Comparison of ENCODE assay signal across 8 mouse cellular contexts in genomic region chr3:103020249-103020942, GRCm38 (mm10). TPM values are rescaled to one million over a fixed set of nuclear protein-coding genes. Genes with fewer than 3 reads are reported as not detected.
A peak's percentile ranks its signal among the peaks of the same experiment; 100 is the strongest.
DNase-seq lines count a peak whose midpoint lies in the region; ATAC-seq lines count a peak whose summit lies in the region.

Csde1 (plus strand) TSS chr3:103020426.

- under 1% methylated on average over 55 of the region's 55 CpGs for WGBS in hindbrain, embryonic 12.5 days

- peak; percentile 96 for ATAC-seq in hindbrain, embryonic 12.5 days (ENCODE audit: low FRiP score)

- peaks cover 17% of the 10 kb centered on the region for H3K4me1 ChIP-seq in hindbrain, embryonic 12.5 days

- peak within 1 kb of the TSS; percentile 68 for H3K4me2 ChIP-seq in hindbrain, embryonic 12.5 days (replicated peaks)

- peak within 1 kb of the TSS; percentile 73 for H3K4me3 ChIP-seq in hindbrain, embryonic 12.5 days

- H3K27me3 ChIP-seq in hindbrain, embryonic 12.5 days = no peaks in the 10 kb centered on the region

- peak; percentile 99 for DNase-seq in NIH3T3 (ENCODE audit: low read depth)
- DNase-seq in cerebellum, postnatal 10 days = peak; percentile 99
- DNase-seq in frontal cortex, postnatal 10 days (ENCODE audit: low spot score in 2 of 2) = peak; percentile 95 to 97
- DNase-seq in layer of hippocampus, postnatal 14 days (ENCODE audit: low spot score in 2 of 2) = peak; percentile 95 to 98
- peak; percentile 97 for DNase-seq in lung, postnatal 14 days
- DNase-seq in retina, adult 2 months (ENCODE audit: low read depth, low spot score) = peak; percentile 92
- DNase-seq in thymus, postnatal 36 days = peak; percentile 96 to 97

- H3K9ac ChIP-seq in hindbrain, embryonic 12.5 days = peak within 1 kb of the TSS; percentile 92

- no peaks in the 10 kb centered on the region for H3K9me3 ChIP-seq in hindbrain, embryonic 12.5 days (replicated peaks)

- no peaks in the 10 kb centered on the region for H3K36me3 ChIP-seq in hindbrain, embryonic 12.5 days

- peak within 1 kb of the TSS; percentile 95 for H3K27ac ChIP-seq in hindbrain, embryonic 12.5 days

RNA-seq across cellular contexts. Expression of gene Csde1, which starts in this region (rescaled TPM):
- 499 and 526 TPM in 2 replicates for polyA plus RNA-seq in hindbrain, embryonic 12.5 days (2016; fragmentation: Nextera tagmentation; extraction: Ambion mirVana)
- 100 to 1,000 TPM; 252 to 270 TPM for total RNA-seq in layer of hippocampus, postnatal 14 days (2021)

Comparison
In these comparisons a context has a peak if more than half of its experiments do, and no peak if none do; other contexts are left out.
1. Peak in every context shown above with its lines: DNase-seq, ATAC-seq, H3K4me3 ChIP-seq and H3K27ac ChIP-seq.